Mouse (Mus musculus) heart, postnatal 25 days (tissue): ENCODE data around the gene Sox10. TPM values are rescaled to one million over a fixed set of nuclear protein-coding genes. Genes with fewer than 3 reads are reported as not detected.
A peak's percentile ranks its signal among the peaks of the same experiment; 100 is the strongest.

ENCODE experiments used
- DNase-seq: peaks from one replicate; pipeline ENCODE4 v3.0.0; 2022; ENCODE audit warnings: low spot score
- intact Hi-C: fragments of 180-260 bp; cut with DNase I; formaldehyde crosslinking; loops from one replicate; pipeline ENCODE4 v1.15.1; 2025
- total RNA-seq, 2 experiments: library from RNA; stranded (reverse); gene quantifications; 2 replicates each; pipeline ENCODE4 v1.2.3; 2021

Gene Sox10
- total RNA-seq, 2 experiments from 2014 or later, result 0.92 to 1.3 TPM

GRCm38 (mm10) chr15:79127101-79127500 is 37.9 kb downstream of the Sox10 start:
- intact Hi-C loops, result no loop called here
- DNase-seq, result no peak

DNA sequence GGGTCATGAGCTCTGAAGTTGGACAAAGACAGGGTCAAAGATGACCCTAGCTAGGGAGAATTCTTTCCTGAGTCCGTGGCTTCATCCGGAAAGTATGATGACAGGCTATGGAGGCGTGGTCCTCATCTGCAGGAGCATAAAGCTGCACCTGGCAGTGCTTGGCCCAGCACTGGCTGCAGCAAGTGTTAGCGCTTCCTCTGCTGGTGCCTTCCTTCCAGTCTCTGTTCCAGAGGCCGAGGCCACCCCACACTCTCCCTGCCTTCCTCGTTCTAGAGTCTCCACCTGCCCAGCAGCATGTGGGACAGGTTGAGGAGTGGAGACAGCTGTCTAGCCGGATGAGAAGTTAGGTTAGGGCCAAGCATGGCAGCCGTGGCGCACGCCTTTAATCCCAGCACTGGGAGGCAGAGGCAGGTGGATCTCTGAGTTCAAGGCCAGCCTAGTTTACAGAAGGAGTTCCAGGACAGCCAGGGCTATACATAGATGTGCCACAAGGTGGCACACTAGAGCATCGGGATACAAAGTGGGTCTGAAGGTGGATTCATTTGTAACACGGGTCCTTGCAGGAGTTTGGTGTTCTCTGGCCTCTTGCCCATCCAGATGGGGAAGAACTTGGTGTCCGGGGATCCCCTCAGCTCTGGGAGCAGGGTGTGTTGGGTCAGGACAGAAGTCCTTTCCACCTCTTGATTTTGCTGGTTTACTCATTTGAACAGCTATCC is 38.7 kb downstream of the Sox10 start:
- intact Hi-C loops, result loop anchor here (1.0 kb wide), 1 partner anchor 32 kb away; no protein-coding TSS in a partner anchor
- no peak for DNase-seq

GRCm38 (mm10) chr15:79124331-79124875 is 40.6 kb downstream of the Sox10 start:
- intact Hi-C loops, result loop anchor here (2.0 kb wide), 1 partner anchor 14 kb away; no protein-coding TSS in a partner anchor
- no peak for DNase-seq

- DNase-seq, result no peak
- intact Hi-C loops, result loop anchor here (2.0 kb wide), 1 partner anchor 13 kb away; no protein-coding TSS in a partner anchor
Measured at GRCm38 (mm10) chr15:79123751-79124150, 41.3 kb downstream of the Sox10 start.

- intact Hi-C loops, result no loop called here
- DNase-seq, result no peak
Measured at GRCm38 (mm10) chr15:79122546-79122945, 42.5 kb downstream of the Sox10 start.

DNA sequence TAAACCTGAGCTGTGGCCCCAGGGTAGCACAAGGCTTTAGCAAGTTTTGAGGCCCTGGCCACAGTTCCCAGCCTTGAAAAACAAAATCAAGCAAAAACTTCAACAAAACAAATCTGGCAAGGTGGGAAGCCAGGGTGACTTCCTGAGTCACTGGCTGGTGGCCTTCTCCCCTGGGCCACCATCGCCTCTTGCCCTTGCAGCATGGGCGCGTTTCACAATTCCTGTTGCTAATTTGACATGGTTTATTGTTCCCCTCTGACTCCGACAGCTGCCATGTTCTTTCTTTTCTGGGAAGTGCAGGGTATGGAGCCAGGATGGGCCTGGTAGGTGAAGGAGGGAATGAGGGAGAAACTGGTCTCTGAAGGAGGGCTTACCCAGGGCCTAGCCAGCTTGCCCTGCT is 42.9 kb downstream of the Sox10 start:
- DNase-seq, result no peak
- intact Hi-C loops, result no loop called here

DNA sequence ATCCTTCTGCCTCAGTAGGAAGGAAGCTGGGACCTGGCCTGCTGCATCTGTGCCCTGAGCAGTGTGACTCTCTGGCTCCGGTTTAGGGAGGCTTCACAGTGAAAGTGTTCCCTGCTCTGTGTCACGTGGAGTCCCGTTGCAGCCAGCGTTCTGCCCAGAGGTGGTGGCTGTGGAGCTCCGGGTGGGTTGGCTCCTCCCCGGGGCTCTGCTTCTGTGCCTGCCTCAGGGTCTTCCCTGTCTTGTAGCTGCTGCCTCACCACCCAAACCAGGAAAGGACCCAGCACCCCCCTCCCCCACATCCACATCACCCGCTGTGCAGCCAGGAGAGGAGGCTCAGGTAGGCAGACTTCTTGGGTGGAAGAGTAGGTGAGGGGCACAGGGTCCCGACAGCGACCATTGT is 45.5 kb downstream of the Sox10 start:
- intact Hi-C loops, result no loop called here

DNA sequence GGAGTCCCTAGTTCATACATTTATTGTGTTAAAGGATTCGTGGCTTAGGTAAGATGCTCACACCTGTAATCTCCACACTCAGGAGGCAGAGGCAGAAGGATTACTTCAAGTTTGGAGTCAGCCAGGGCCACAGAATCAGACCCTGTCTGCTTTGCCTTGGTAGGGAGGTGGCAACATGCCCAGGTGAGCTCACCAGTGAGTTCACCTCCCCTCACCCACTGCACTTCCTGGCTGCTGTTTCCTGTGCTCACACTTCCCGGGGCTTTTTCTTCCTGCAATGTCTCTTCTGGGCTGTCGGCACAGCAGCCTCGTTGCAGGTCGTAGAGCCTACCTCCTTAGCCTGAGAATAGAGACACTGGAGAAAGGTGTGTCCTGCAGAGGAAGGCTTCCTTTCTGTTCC is 49.8 kb downstream of the Sox10 start:
- intact Hi-C loops, result no loop called here
- no peak for DNase-seq

More for the DNA sequence above, 45.5 kb downstream of the Sox10 start:
- no peak for DNase-seq

- no peak for DNase-seq
- intact Hi-C loops, result loop anchor here (2.0 kb wide), 1 partner anchor 13 kb away; no protein-coding TSS in a partner anchor
Measured at GRCm38 (mm10) chr15:79111774-79112173, 53.3 kb downstream of the Sox10 start.

DNA sequence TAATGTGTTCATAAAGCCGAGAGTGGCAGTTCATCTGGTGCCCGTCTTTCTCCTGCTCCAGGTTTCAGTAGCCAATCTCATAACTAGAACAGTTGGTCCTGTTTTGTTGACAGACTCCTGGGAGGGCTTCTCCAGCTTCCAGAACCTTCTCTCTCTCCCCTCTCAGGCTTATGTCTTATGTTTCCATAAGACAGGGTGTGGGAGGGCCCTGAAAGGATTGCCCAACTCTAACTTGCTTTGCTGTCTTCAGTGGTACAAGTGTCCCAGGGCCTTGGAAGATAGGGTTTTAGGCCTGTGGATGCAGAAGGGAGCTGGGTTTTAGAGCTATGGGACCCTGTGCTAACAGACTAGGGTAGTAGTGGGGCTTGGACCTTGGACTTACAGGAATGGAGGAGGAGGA is 54.5 kb downstream of the Sox10 start:
- intact Hi-C loops, result loop anchor here (2.0 kb wide), 1 partner anchor 14 kb away; no protein-coding TSS in a partner anchor
- DNase-seq, result no peak

DNA sequence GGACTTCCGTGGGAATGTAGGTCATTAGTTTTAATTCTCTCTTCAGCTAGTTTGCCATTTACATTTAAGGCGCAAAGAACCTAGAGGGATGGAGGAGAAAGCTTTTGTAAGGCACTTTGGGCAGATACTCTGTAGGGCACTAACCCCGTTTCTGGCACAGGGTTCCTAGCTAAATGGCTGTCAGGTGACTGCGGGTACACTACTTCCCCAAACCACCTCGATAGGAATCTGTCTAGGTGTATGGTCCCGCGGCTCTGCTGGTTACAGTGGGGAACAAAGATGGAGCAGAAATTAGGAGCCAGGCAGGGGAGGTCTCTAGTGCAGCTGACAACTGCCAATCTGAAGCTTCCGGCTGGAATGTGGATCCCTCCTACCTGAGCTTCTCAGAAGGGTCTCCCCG is 55.0 kb downstream of the Sox10 start:
- no peak for DNase-seq
- intact Hi-C loops, result loop anchor here (2.0 kb wide), 1 partner anchor 15 kb away; no protein-coding TSS in a partner anchor

GRCm38 (mm10) chr15:79109321-79109934 is 55.6 kb downstream of the Sox10 start:
- intact Hi-C loops, result no loop called here

GRCm38 (mm10) chr15:79108421-79109320 is 56.4 kb downstream of the Sox10 start, which contains the start of gene Micall1:
Gene Micall1, plus strand, starts transcription at chr15:79108898.
- intact Hi-C loops, result no loop called here
- DNase-seq, result peak; percentile 65

More at GRCm38 (mm10) chr15:79109321-79109934, 55.6 kb downstream of the Sox10 start:
- no peak for DNase-seq

- no peak for DNase-seq
- intact Hi-C loops, result no loop called here
Measured at GRCm38 (mm10) chr15:79107966-79108365, 57.1 kb downstream of the Sox10 start.

GRCm38 (mm10) chr15:79105804-79106203 is 59.2 kb downstream of the Sox10 start:
- no peak for DNase-seq
- intact Hi-C loops, result no loop called here

Other genes starting within 250 kb of the Sox10 start
- 100 to 1,000 TPM; 188 to 192 TPM for gene Lgals1, start 238.5 kb downstream of the Sox10 start, total RNA-seq
- 10 to 100 TPM; 15.6 to 16.9 TPM for gene Nol12, start 230.3 kb downstream of the Sox10 start, total RNA-seq
- 10 to 100 TPM; 36.0 to 39.8 TPM for gene Triobp, start 217.5 kb downstream of the Sox10 start, total RNA-seq
- 10 to 100 TPM; 95.9 to 98.4 TPM for gene H1f0, start 136.8 kb downstream of the Sox10 start, total RNA-seq
- not detected for gene Galr3, start 123.4 kb downstream of the Sox10 start, total RNA-seq
- 1 to 10 TPM; 7.4 to 7.5 TPM for gene Ankrd54, start 102.3 kb downstream of the Sox10 start, total RNA-seq
- gene Eif3l, start 90.1 kb downstream of the Sox10 start, total RNA-seq, result 10 to 100 TPM; 68.9 to 71.5 TPM
- gene Micall1, start 56.3 kb downstream of the Sox10 start, total RNA-seq, result 10 to 100 TPM; 51.9 to 57.7 TPM
- 100 to 1,000 TPM; 132 TPM for gene Polr2f, start 24.2 kb downstream of the Sox10 start, total RNA-seq
- 1 to 10 TPM; 1.6 to 1.7 TPM for gene 1700088E04Rik, start 24.0 kb downstream of the Sox10 start, total RNA-seq
- gene Pick1, start 63.9 kb upstream of the Sox10 start, total RNA-seq, result 10 to 100 TPM; 21.5 to 22.3 TPM
- gene Gm49486, start 64.2 kb upstream of the Sox10 start, total RNA-seq, result under 1 TPM; 0.55 to 0.73 TPM
- under 1 TPM; 0.23 to 0.39 TPM for gene Slc16a8, start 89.5 kb upstream of the Sox10 start, total RNA-seq
- gene Baiap2l2, start 120.3 kb upstream of the Sox10 start, total RNA-seq, result 1 to 10 TPM in 1 of 2 experiments, under 1 TPM in 1; 0.78 to 2.4 TPM
- gene Pla2g6, start 163.2 kb upstream of the Sox10 start, total RNA-seq, result 1 to 10 TPM; 9.6 to 9.9 TPM
- gene Maff, start 181.4 kb upstream of the Sox10 start, total RNA-seq, result 1 to 10 TPM; 8.1 to 8.3 TPM
- 10 to 100 TPM; 43.0 to 46.7 TPM for gene Tmem184b, start 238.3 kb upstream of the Sox10 start, total RNA-seq